Mouse (Mus musculus) lung, postnatal 0 days (tissue): ENCODE data around the gene Cdv3. TPM values are rescaled to one million over a fixed set of nuclear protein-coding genes. Genes with fewer than 3 reads are reported as not detected.

ENCODE experiments used
- ATAC-seq: fragments of 200-750 bp; cut with Nextera tagmentation; 2 replicates; pipeline ENCODE4 v1.8.0; 2017; ENCODE audit warnings: moderate library complexity
- DNase-seq: peaks from one replicate; pipeline ENCODE4 v3.0.0-alpha.2; 2016; ENCODE audit warnings: low spot score
- H3K27ac ChIP-seq: fragments of 300-500 bp; sonication (generic); 2 replicates; pipeline ENCODE4 v1.5.1; 2014; ENCODE audit warnings: antibody characterized with exemption, mild to moderate bottlenecking, low read length, mixed read lengths
- H3K27me3 ChIP-seq: fragments of 300-500 bp; sonication (generic); replicated peaks from 2 replicates; pipeline ENCODE4 v1.6.1; 2014; ENCODE audit warnings: low read length, mixed read lengths; ENCODE audit not compliant: insufficient read depth
- H3K36me3 ChIP-seq: fragments of 300-500 bp; sonication (generic); 2 replicates; pipeline ENCODE4 v1.6.1; 2014; ENCODE audit warnings: low read length, mixed read lengths; ENCODE audit not compliant: insufficient read depth
- H3K4me1 ChIP-seq: fragments of 300-500 bp; sonication (generic); 2 replicates; pipeline ENCODE4 v1.6.1; 2014; ENCODE audit warnings: antibody characterized with exemption, low read depth, low read length, mixed read lengths; ENCODE audit not compliant: insufficient read depth
- H3K4me2 ChIP-seq: fragments of 300-500 bp; sonication (generic); replicated peaks from 2 replicates; pipeline ENCODE4 v1.6.1; 2014; ENCODE audit warnings: low read depth, mild to moderate bottlenecking, low read length, moderate library complexity, mixed read lengths
- H3K4me3 ChIP-seq: fragments of 300-500 bp; sonication (generic); 2 replicates; pipeline ENCODE4 v1.5.1; 2014; ENCODE audit warnings: low read depth, low read length
- H3K9ac ChIP-seq: fragments of 300-500 bp; sonication (generic); replicated peaks from 2 replicates; pipeline ENCODE4 v1.6.1; 2014; ENCODE audit warnings: low read depth, mild to moderate bottlenecking
- H3K9me3 ChIP-seq: fragments of 300-500 bp; sonication (generic); 2 replicates; pipeline ENCODE4 v1.6.1; 2016; ENCODE audit warnings: low read length, mixed read lengths
- CTCF ChIP-seq: IDR thresholded peaks from 2 replicates; pipeline ENCODE4 v1.5.1; 2016; ENCODE audit warnings: antibody characterized with exemption, mild to moderate bottlenecking
- EP300 ChIP-seq: IDR thresholded peaks from 2 replicates; pipeline ENCODE4 v1.6.1; 2016; ENCODE audit warnings: antibody characterized with exemption, mild to moderate bottlenecking, control low read depth
- WGBS: fragments of 180-500 bp; shearing (Covaris S2); extraction: QIAGEN DNeasy Blood & Tissue Kit; methylation state at CpG from one replicate; pipeline ENCODE4 v1.1.7; 2014; 5-methylcytosine and 5-hydroxymethylcytosine counted together
- polyA plus RNA-seq: library from polyadenylated mRNA; unstranded; fragments of >200 nt; fragmentation: Nextera tagmentation; extraction: Ambion mirVana; gene quantifications from 2 replicates; pipeline ENCODE4 v1.2.1, GENCODE M21; 2015

The Cdv3 gene
- polyA plus RNA-seq, 1 experiment from 2014 or later, result 60.2 TPM

DNA sequence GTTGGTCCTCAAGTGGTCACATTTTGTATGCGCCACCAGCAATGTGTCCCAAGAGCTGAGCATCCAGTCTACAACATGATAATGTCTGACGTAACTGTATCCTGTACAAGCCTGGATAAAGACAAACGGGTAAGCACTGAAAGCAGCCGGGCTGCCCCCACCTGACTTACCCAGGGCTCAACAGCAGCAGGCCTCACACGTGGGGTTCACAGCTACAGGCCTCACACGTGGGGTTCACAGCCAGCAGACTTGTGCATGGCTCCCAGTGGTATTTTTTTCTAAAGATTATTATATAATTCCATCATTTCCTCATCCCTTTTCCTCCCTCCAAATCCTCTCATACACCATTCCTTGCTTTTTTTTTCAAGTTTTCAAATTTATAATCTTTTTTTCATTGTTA, 55.8 kb downstream of the Cdv3 start:
- peaks cover 7% of the 10 kb centered on the region; the same call in 1 of the 2 replicates for H3K36me3 ChIP-seq

DNA sequence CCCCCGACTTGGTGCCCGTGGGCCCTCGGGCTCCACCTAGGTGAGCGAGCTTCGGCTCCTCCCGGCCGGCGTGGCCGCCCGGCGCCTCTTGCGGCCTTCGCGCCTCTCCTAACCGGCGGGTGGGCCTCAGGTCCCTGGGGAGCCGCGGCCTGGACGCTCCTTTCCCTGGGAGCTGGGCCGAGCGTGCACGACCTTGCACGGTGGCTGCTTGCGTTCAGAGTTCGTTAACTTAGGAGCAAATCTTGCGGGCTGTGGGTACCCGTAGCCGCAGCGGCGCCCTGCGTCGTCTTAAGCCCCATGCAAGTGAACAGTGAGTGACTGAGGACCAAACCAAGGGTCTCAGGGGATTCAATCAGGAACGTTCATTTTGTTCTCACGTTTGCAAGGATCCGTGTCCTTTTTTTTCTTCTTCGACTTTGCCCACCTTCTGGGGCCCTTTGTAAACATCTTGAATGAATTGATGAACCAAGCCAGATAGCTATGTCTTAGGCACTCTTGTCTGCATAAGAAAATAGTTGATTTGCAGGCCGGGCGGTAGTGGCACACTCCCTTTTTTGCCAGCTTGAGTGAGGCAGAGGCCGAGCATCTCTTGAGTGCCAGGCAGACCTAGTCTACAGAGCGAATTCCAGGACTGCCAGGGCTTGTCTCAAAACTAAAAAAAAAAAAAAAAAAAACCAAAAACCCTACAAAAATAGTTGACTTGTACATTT, 60.2 kb downstream of the Cdv3 start:
- TF ChIP-seq EP300, result no peak
- no peak for TF ChIP-seq CTCF
- peak overlapping the region; percentile 82 for H3K4me2 ChIP-seq
- no peaks in the 10 kb centered on the region for H3K36me3 ChIP-seq
- ATAC-seq, result peak; percentile 56
- peak overlapping the region; percentile 80 for H3K9ac ChIP-seq
- H3K9me3 ChIP-seq, result no peaks in the 10 kb centered on the region
- peak overlapping the region; percentile 84 for H3K4me3 ChIP-seq
- peak overlapping the region; percentile 48 for H3K27ac ChIP-seq
- WGBS, result under 1% methylated on average over 39 of the region's 40 CpGs
- no peak for DNase-seq
- no peaks in the 10 kb centered on the region for H3K4me1 ChIP-seq
- H3K27me3 ChIP-seq, result no peaks in the 10 kb centered on the region

More for the DNA sequence above, 55.8 kb downstream of the Cdv3 start:
- Histone ChIP-seq H3K9me3 (no peaks in the 10 kb centered on the region), H3K9ac (no peak overlapping the region), H3K27me3 (no peaks in the 10 kb centered on the region), H3K27ac (no peak overlapping the region), H3K4me1 (no peaks in the 10 kb centered on the region), H3K4me2 (no peak overlapping the region), H3K4me3 (no peak overlapping the region)
- DNase-seq (no peak), ATAC-seq (no peak)
- TF ChIP-seq CTCF (no peak), EP300 (no peak)
- WGBS, result 82% methylated on average over 6 of the region's 6 CpGs

DNA sequence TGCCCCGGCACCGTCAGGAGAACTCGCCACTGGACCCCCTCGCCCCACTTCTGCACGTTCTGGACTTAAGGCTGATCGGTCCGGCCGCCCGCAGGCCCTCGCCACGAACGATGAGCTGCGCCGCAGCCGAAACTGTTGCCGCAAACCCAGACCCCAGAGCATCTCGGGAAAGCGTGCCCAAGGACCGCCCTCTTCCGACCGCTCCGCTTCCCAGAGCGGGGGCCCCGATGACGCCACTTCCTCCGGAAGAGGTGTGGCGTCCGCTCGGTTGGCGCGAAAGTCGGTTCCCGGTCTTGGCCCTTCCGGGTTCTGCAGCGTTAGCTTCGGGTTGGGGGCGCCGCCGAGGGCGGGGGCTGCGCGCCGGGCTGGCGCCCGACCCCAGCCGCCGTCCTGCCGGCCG, 60.7 kb downstream of the Cdv3 start, which contains the start of the genes 1300017J02Rik and Topbp1:
Gene 1300017J02Rik, minus strand, starts transcription at position 156 of the 400 bp plus-strand sequence.
Gene Topbp1, plus strand, starts transcription at position 289 of the 400 bp plus-strand sequence.
- no peaks in the 10 kb centered on the region for H3K27me3 ChIP-seq
- no peak for TF ChIP-seq CTCF
- TF ChIP-seq EP300, result peak; percentile 54; the same call in 1 of the 2 replicates
- H3K4me3 ChIP-seq, result peak within 1 kb of the TSS; percentile 84
- under 1% methylated on average over 47 of the region's 49 CpGs for WGBS
- no peaks in the 10 kb centered on the region for H3K36me3 ChIP-seq
- no peaks in the 10 kb centered on the region for H3K4me1 ChIP-seq
- DNase-seq (peak; percentile 97), ATAC-seq (peak; percentile 98)
- peak within 1 kb of the TSS; percentile 80 for H3K9ac ChIP-seq
- H3K4me2 ChIP-seq, result peak within 1 kb of the TSS; percentile 82
- H3K9me3 ChIP-seq, result no peaks in the 10 kb centered on the region
- peak within 1 kb of the TSS; percentile 90 for H3K27ac ChIP-seq

Other genes starting within 250 kb of the Cdv3 start
- gene Srprb, start 163.7 kb downstream of the Cdv3 start, polyA plus RNA-seq, result 39.4 and 40.5 TPM in 2 replicates
- gene Gm20425, start 135.5 kb downstream of the Cdv3 start, polyA plus RNA-seq, result 7.3 and 10.7 TPM in 2 replicates
- gene Trf, start 135.4 kb downstream of the Cdv3 start, polyA plus RNA-seq, result 523 and 670 TPM in 2 replicates
- 1.4 and 2.0 TPM in 2 replicates for gene 1300017J02Rik, start 60.8 kb downstream of the Cdv3 start, polyA plus RNA-seq
- 14.9 and 15.7 TPM in 2 replicates for gene Topbp1, start 60.6 kb downstream of the Cdv3 start, polyA plus RNA-seq
- gene Bfsp2, start 114.6 kb upstream of the Cdv3 start, polyA plus RNA-seq, result 0.30 and 0.68 TPM in 2 replicates